Mouse (Mus musculus) gastrocnemius, adult 18-20 months (tissue): ENCODE data around the gene Rmnd5b. TPM values are rescaled to one million over a fixed set of nuclear protein-coding genes. Genes with fewer than 3 reads are reported as not detected.
"Not testable (repeated sequence)": the region's sequence is repeated elsewhere in the genome, so short reads cannot be mapped to it uniquely, and the experiment has no call there.

Source experiments
- DNase-seq: peaks from one replicate; pipeline ENCODE4 v3.0.0; 2021; ENCODE audit warnings: low spot score
- long read RNA-seq, 2 experiments: library from polyadenylated mRNA; stranded (forward); transcript quantifications; one replicate each; pipeline ENCODE4 v2.0.0; 2021
- total RNA-seq, 2 experiments: library from RNA; stranded (reverse); gene quantifications; 2 replicates each; pipeline ENCODE4 v1.2.3; 2021

Rmnd5b gene
- 10 to 100 TPM; 10.7 to 12.7 TPM for total RNA-seq
- long read RNA-seq, experiment 1, transcript Rmnd5b-201 (10 exons, 1,946 nt): major isoform, 25 of 29 reads
- long read RNA-seq, experiment 1, partial matches to known transcripts: 2 of 29 reads
- long read RNA-seq, experiment 1, other reads (novel, unspliced or antisense): 2 of 29 reads
- long read RNA-seq, experiment 2, transcript Rmnd5b-201 (10 exons, 1,946 nt): major isoform, 33 of 36 reads
- long read RNA-seq, experiment 2, partial matches to known transcripts: 1 of 36 reads
- long read RNA-seq, experiment 2, other reads (novel, unspliced or antisense): 2 of 36 reads

DNA sequence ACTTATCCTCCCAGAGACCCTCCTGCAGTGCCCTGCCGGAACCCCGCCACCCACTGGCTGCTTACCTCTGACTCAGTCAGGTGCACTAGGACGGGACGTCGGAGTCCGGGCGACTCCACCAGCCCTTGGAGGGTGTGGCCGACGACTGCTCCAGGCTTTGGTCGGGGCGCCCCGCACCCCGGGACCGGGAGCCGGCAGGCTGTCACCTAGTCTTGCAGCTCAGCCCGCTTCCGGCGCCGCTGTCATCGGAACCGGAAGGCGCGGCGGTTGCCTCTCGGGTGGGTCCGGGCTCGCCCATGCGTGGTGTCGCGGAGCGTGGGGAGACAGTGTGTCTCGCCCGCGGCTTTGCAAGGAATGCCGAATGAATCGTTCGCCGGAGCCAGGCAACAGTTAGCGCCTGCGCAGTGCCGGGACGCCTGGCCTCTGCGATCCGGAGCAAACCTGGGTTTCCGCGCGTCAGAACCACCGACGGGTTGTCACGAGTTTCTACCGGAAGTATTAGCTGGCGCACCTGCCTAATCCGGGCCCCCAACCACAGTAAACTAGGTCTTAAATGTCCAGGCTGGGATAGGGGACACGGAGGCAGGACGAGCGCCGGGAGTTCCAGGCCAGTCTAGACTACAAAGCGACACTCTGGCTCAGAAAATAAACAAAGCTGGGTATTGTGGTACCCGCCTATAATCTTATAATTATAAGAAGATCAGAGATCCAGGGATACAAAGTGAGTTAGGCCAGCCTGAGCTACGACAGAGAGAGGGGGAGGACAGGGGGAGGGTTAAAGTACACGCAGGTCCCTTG, at the start of gene Rmnd5b:
TSS of gene Rmnd5b (minus strand) at position 372 of the 798 bp plus-strand sequence.
- DNase-seq: peak; percentile 87

GRCm38 (mm10) chr11:51681976-51682374, 46.3 kb upstream of the Rmnd5b start:
- DNase-seq: no peak

DNA sequence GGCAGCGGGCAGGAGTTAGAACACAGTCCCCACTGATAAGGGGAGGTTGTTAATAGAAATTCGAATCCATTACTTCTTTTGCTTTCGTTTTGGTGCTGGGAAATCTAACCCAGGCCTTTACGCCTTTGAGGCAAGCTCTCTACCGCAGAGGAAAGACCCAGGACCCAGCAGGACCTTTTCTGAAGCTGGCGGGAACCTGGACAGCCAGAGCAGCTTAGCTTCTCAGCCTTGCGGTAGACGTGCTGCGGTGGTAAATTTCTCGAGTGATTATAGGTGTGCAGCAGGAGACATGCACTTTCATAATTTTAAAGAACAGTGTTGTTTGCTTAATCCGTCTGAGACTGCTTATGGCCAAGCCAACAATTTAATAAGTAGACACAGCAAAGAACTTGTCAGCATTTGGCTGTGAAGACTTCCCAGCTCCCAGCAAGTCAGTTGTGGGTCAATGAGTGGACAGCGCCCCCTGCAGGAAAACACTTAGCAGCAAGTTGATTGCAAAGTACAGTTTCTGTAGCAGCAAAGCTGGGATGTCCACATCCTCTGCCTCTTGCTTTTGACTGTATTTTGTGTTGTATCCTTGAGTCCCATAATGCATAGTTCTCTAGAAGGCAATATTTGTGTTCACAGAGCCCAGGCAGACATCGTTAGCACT, 45.8 kb upstream of the Rmnd5b start:
- peak; percentile 90 for DNase-seq

GRCm38 (mm10) chr11:51679466-51679865, 43.8 kb upstream of the Rmnd5b start:
- no peak for DNase-seq

- DNase-seq: no peak
Measured at GRCm38 (mm10) chr11:51677737-51678418, 42.2 kb upstream of the Rmnd5b start.

DNA sequence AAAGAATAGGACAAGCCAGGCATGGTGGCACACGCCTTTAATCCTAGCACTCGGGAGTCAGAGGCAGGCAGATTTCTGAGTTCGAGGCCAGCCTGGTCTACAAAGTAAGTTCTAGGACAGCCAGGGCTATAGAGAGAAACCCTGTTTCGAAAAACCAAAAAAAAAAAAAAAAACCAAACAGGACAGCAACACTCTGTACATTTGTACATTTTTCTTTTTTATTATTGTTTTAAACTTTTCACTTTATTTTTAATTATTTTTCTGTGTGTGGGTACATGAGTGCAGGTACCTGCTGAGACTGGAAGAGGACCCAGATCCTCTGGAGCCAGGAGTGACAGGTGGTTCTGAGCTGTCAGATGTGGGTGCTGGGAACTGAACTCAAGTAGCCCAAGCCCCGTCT, 39.7 kb upstream of the Rmnd5b start:
- no peak for DNase-seq

DNA sequence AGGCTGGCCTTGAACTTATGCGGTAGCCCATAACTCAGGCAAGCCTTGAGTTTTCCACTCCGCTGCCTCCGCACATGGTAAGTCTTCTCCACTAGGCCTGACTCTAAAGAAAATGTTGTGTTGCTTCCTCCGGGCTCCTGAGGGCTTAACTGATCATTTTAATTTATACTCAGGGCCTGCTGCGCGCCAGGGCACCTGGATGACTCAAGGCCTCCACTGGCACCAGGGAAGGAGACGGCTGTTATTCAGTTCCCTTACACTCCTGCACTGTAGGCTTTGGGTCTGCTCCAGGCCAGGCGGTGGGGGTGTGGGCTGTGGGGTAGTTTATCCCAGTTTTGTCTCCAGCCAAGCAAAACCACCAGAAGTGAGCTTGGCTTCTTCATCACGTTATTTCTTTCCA, 37.6 kb upstream of the Rmnd5b start:
- DNase-seq: no peak

- no peak for DNase-seq
Measured at GRCm38 (mm10) chr11:51671376-51671775, 35.7 kb upstream of the Rmnd5b start.

DNA sequence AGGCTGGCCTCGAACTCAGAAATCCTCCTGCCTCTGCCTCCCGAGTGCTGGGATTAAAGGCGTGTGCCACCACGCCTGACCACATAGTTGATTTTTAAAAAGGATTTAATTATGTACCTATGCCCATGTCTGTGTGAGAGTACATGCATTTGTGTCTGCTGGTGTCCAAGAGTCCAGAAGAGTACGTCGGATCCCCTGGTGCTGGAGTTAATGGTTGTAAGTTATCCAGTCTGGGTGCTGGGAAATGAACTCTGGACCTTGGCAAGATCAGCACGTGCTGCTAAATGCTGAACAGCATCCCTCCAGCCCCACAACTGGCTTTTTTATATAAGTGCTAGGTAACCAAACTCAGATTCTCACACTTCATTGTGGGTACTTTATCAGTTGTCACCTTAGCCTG, 35.1 kb upstream of the Rmnd5b start:
- no peak for DNase-seq

DNA sequence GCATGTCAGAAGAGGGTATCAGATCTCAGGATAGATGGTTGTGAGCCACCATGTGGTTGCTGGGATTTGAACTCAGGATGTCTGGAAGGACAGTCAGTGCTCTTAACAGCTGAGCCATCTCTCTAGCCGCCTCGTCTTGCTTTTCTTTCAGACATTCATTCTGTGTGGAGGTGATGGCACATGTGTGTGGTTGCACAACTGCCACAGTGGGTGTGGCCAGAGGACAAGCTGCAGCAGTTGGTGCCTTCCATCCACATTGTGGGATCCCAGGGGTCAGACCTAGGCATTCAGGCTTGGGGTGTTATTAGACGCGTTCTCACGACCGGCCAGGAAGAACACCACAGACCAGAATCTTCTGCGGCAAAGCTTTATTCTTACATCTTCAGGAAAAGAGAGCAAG, 29.1 kb upstream of the Rmnd5b start:
- not testable (repeated sequence) for DNase-seq

GRCm38 (mm10) chr11:51662632-51663031, 26.9 kb upstream of the Rmnd5b start:
- DNase-seq: no peak

- no peak for DNase-seq
Measured at GRCm38 (mm10) chr11:51661867-51662365, 26.2 kb upstream of the Rmnd5b start.

DNA sequence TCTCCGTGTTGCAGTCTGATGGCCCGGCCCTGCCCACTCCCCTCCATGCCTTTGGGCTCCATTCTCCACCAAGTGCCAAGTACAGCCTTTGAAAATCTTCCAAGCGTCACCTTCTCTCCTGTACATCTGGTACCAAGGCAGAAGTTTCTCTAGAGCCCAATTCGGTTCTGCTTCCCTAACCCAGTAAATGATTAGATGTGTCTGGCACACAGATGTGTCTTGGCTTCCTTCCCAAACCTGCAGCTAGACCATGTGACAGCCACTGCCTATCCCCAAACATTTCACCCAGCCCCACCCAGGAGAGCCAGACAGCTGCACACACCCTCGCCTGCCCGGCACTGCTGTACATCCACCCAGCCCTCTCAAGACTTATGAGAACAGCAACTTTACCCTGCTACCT, 23.0 kb upstream of the Rmnd5b start:
- DNase-seq: no peak

DNA sequence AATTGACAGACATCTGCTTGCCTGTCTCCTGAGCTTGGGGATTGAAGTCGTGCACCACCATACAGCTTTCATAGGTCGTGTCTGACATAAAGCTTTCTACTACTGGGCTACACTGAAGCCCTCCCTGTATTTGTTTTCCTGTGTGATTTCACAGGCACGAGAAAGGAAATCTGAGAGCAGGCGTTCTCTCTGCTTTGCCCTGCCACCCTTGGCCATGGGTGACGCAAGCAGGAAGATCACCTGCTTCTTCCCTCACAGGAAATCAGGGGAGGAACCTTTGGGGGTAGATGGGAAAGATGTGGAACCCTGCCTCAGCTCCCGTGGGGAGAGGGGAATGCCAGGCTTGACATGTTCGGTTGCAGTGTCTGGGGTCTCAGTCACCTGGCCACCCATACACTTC, 22.6 kb upstream of the Rmnd5b start:
- DNase-seq: no peak

DNA sequence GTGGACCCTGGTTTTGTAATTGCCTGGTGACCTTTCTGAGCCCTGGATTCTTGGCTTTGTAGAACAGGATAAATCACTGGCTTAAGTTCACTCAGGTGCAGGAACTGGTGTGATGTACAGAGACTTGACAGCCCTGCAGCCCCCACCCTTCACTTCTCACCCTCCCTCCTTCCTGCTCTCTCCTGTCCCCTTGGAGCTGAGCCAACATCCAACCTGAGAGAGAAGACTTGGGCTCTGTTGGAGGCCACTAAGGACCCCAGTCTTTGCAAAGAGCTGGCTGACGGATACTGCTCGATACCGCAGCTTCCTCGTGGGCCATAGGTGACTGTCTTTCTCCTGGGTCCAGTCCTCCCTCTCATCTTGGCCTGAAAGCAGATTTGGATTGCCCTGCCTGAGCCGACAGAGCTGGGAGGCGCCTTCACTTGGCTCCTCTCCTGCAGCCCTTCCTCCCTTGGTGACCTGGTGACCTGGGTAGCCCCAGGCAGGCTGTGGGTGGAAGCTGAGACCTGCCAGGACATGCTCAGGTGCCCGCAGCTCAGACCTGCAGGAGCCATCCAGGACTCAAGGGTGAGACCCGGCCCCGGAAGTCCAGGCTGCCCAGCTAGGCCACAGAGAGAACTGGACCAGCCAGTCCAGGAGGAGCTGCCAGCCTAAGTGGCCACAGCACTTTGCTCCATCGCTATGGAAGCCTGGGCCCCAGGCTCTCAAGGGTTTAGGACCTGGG, 21.3 kb upstream of the Rmnd5b start:
- no peak for DNase-seq

- DNase-seq: no peak
Measured at GRCm38 (mm10) chr11:51654891-51655290, 19.2 kb upstream of the Rmnd5b start.

GRCm38 (mm10) chr11:51653736-51654135, 18.0 kb upstream of the Rmnd5b start:
- DNase-seq: no peak

DNA sequence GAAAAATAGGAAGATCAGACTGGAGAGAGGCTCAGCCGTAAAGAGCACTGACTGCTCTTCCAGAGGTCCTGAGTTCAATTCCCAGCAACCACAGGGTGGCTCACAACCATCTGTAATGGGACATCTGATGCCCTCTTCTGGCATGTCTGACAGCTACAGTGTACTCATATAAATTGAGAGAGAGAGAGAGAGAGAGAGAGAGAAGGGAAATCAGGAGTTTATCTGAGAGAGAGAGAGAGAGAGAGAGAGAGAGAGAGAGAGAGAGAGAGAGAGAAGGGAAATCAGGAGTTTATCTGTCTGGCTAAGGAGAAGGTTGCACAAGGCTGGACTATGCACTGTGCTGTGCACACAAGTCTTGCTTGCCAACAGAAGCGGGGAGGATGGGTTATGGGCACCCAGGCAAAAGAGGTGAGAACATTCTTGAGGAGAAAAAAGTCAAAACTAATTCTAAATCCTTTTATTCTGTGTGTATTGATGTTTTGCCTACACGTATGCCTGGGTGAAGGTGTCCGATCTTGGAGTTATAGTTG, 17.3 kb upstream of the Rmnd5b start:
- DNase-seq: no peak

- peak; percentile 51 for DNase-seq
Measured at GRCm38 (mm10) chr11:51650691-51651515, 15.2 kb upstream of the Rmnd5b start, which contains the start of the genes N4bp3 and D930048N14Rik. N4bp3 (minus strand) TSS chr11:51650842. D930048N14Rik (plus strand) TSS chr11:51650954.

DNA sequence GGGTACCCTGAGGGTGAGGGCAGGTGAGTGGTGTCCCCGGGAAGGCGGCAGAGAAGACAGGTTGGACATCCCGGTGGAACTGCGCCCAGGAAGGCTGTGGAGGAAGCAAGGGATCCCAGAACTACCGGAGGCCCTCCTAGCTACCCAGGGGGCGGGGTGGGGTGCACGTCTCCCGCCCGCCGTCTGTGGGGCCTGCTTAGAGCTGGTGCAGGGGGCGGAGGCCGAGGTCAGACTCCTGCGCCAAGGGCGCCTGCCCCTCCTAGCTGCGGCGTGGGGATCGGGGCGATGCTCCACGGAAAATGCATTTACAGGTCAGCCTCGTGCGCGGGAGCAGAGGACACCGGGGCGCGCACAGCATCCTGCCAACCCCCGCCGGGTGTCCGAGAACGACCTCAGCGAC, 14.6 kb upstream of the Rmnd5b start:
- no peak for DNase-seq
